ENCODE assay signal across 28 mouse cellular contexts in the genomic region with DNA sequence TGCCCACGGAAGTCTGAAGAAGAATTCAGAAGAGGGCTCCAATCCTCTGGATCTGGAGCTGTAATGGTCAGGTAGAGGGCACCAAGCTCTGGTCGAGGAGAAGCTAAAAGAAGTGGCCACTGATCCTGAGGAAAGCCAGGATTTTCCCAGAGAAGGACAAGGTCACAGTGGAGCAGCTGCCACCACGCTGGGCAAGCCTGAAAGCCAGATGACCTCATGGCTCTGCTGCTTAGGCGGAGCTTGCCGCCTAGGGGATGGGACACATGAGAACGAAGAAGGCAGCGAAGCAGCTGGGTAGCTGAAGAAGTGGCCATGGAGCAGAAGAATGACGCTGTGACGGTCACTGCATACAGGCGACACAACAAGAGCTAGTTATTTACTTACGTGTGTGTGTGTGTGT.
DNase-seq lines count a peak whose midpoint lies in the region; ATAC-seq and TF ChIP-seq lines count a peak whose summit lies in the region.
"Had no signal": no experiment of that assay in that cellular context is flagged by ENCODE, and none has a peak within 500 bp of the region (broad histone marks: within the 10 kb centered on the region; RNA-seq: fewer than 3 reads in every experiment).

No protein-coding gene starts in this region.

- 84% methylated on average over 11 of the region's 11 CpGs for WGBS in midbrain, embryonic 10.5 days
- WGBS in midbrain, postnatal 0 days = 79% methylated on average over 11 of the region's 11 CpGs
- WGBS in limb, embryonic 10.5 days = 83% methylated on average over 11 of the region's 11 CpGs

- H3K27ac ChIP-seq in gastrocnemius, adult 2 months = peak overlapping the region; percentile 38; the same call in 1 of the 2 replicates
- 0 out of 2 replicates have a peak overlapping the region, but pooled peaks have one; percentile 3 for H3K27ac ChIP-seq in midbrain, embryonic 10.5 days (replicated peaks)
- H3K27ac ChIP-seq in midbrain, postnatal 0 days (ENCODE audit: low read depth, low read length) = no peak overlapping the region
- H3K27ac ChIP-seq in limb, embryonic 10.5 days = 0 out of 2 replicates have a peak overlapping the region, but pooled peaks have one; percentile 15
- H3K27ac ChIP-seq: embryonic facial prominence, embryonic 13.5 days; heart, embryonic 13.5 days; hindbrain, postnatal 0 days; intestine, embryonic 15.5 days; kidney, postnatal 0 days; limb, embryonic 12.5 days; midbrain, embryonic 13.5 days; stomach, postnatal 0 days had no signal

- no peak overlapping the region for H3K4me2 ChIP-seq in midbrain, postnatal 0 days (ENCODE audit: low read depth, low read length, poor library complexity, severe bottlenecking)
- H3K4me2 ChIP-seq: embryonic facial prominence, embryonic 13.5 days; heart, embryonic 13.5 days; intestine, embryonic 15.5 days; limb, embryonic 12.5 days; liver, embryonic 11.5 days; midbrain, embryonic 13.5 days had no signal

- DNase-seq in adrenal gland, adult (ENCODE audit: inconsistent age in 2 of 2, low spot score in 1 of 2) = peak; percentile 51 to 76
- DNase-seq in adrenal gland, postnatal 4 days (ENCODE audit: low spot score in 2 of 2) = no peak
- DNase-seq in gastrocnemius, adult 2 months = peak; percentile 46
- DNase-seq in gastrocnemius, adult 18-20 months (ENCODE audit: low spot score) = no peak
- DNase-seq in midbrain, embryonic 10.5 days (ENCODE audit: low spot score) = no peak
- no peak for DNase-seq in midbrain, postnatal 0 days (ENCODE audit: low spot score)
- no peak for DNase-seq in limb, embryonic 10.5 days (ENCODE audit: low spot score)
- no peak for DNase-seq in left cerebral cortex, adult 8-10 months (ENCODE audit: low spot score in 2 of 2)
- DNase-seq: cerebellum, adult 2 months; cerebellum, postnatal 14 days; heart, postnatal 10 days; kidney, adult 2 months; kidney, postnatal 4 days; lung, postnatal 36 days; right cerebral cortex, adult 18-20 months; thymus, adult 18-20 months; thymus, postnatal 25 days had no signal

- H3K4me1 ChIP-seq in midbrain, embryonic 10.5 days = peaks cover 53% of the 10 kb centered on the region
- H3K4me1 ChIP-seq in midbrain, postnatal 0 days (ENCODE audit: insufficient read depth, low read length) = 0 out of 2 replicates have a peak, but pooled peaks cover 3% of the 10 kb centered on the region
- peaks cover 21% of the 10 kb centered on the region for H3K4me1 ChIP-seq in limb, embryonic 10.5 days

- H3K27me3 ChIP-seq in midbrain, embryonic 10.5 days (ENCODE audit: low read depth, poor library complexity, severe bottlenecking) = no peaks in the 10 kb centered on the region
- no peaks in the 10 kb centered on the region for H3K27me3 ChIP-seq in midbrain, postnatal 0 days (ENCODE audit: insufficient read depth, low read length)
- H3K27me3 ChIP-seq in limb, embryonic 10.5 days (ENCODE audit: low read depth, poor library complexity, severe bottlenecking) = 0 out of 2 replicates have a peak, but pooled peaks cover 4% of the 10 kb centered on the region
- H3K27me3 ChIP-seq: CH12.LX; intestine, embryonic 15.5 days; limb, embryonic 12.5 days; midbrain, embryonic 13.5 days had no signal

- TF ChIP-seq CTCF in gastrocnemius, adult 2 months (IDR thresholded peaks at IDR 0.05) = no peak
- no peak for TF ChIP-seq CTCF in midbrain, postnatal 0 days (IDR thresholded peaks at IDR 0.05)

- intact Hi-C loops in gastrocnemius, adult 2 months (cut with DNase I) = loop anchor here (5.0 kb wide), 1 partner anchor 47 kb away; no protein-coding TSS in a partner anchor

- no peaks in the 10 kb centered on the region for H3K9me3 ChIP-seq in midbrain, embryonic 10.5 days (replicated peaks)
- no peaks in the 10 kb centered on the region for H3K9me3 ChIP-seq in midbrain, postnatal 0 days (ENCODE audit: low read length)
- no peaks in the 10 kb centered on the region for H3K9me3 ChIP-seq in limb, embryonic 10.5 days (replicated peaks)
- H3K9me3 ChIP-seq: embryonic facial prominence, embryonic 13.5 days; heart, embryonic 13.5 days; intestine, embryonic 15.5 days; limb, embryonic 12.5 days; midbrain, embryonic 13.5 days had no signal

- no peak for ATAC-seq in midbrain, postnatal 0 days (ENCODE audit: low FRiP score)
- ATAC-seq: hindbrain, postnatal 0 days; intestine, embryonic 15.5 days; midbrain, embryonic 13.5 days had no signal

- H3K4me3 ChIP-seq in gastrocnemius, adult 2 months = no peak overlapping the region
- no peak overlapping the region for H3K4me3 ChIP-seq in midbrain, embryonic 10.5 days
- no peak overlapping the region for H3K4me3 ChIP-seq in midbrain, postnatal 0 days (ENCODE audit: low read depth, low read length)
- no peak overlapping the region for H3K4me3 ChIP-seq in limb, embryonic 10.5 days
- H3K4me3 ChIP-seq: embryonic facial prominence, embryonic 13.5 days; heart, embryonic 13.5 days; intestine, embryonic 15.5 days; limb, embryonic 12.5 days; megakaryocyte, embryonic 14.5 days; midbrain, embryonic 13.5 days had no signal

- H3K9ac ChIP-seq in midbrain, postnatal 0 days (replicated peaks; ENCODE audit: low read length, poor library complexity, severe bottlenecking) = no peak overlapping the region
- H3K9ac ChIP-seq: embryonic facial prominence, embryonic 13.5 days; heart, embryonic 13.5 days; intestine, embryonic 15.5 days; limb, embryonic 12.5 days; midbrain, embryonic 13.5 days had no signal

- peaks cover 90% of the 10 kb centered on the region for H3K36me3 ChIP-seq in midbrain, embryonic 10.5 days
- no peaks in the 10 kb centered on the region for H3K36me3 ChIP-seq in midbrain, postnatal 0 days (ENCODE audit: insufficient read depth, low read length)
- H3K36me3 ChIP-seq in limb, embryonic 10.5 days = no peaks in the 10 kb centered on the region
- H3K36me3 ChIP-seq: embryonic facial prominence, embryonic 13.5 days; heart, embryonic 13.5 days; intestine, embryonic 15.5 days; limb, embryonic 12.5 days had no signal

Comparison
In these comparisons a context has a peak if more than half of its experiments do, and no peak if none do; other contexts are left out.
1. DNase-seq: peak in adrenal gland, adult (2 of 2) and gastrocnemius, adult 2 months (single experiment); none in adrenal gland, postnatal 4 days (0 of 2), gastrocnemius, adult 18-20 months (single experiment), midbrain, embryonic 10.5 days (single experiment), midbrain, postnatal 0 days (single experiment), limb, embryonic 10.5 days (single experiment) and left cerebral cortex, adult 8-10 months (0 of 2).